Mouse (Mus musculus): ENCODE data around the gene Itpk1.
"Not testable (repeated sequence)": the region's sequence is repeated elsewhere in the genome, so short reads cannot be mapped to it uniquely, and the experiment has no call there.

Itpk1 gene

GRCm38 (mm10) chr12:102653003-102653402 lies 51.7 kb downstream of the Itpk1 start:
- no peak for DNase-seq

GRCm38 (mm10) chr12:102652420-102652819 lies 52.3 kb downstream of the Itpk1 start:
- no peak for DNase-seq

- DNase-seq: no peak
Observed at GRCm38 (mm10) chr12:102651871-102652270, 52.9 kb downstream of the Itpk1 start.

GRCm38 (mm10) chr12:102651401-102651800 lies 53.3 kb downstream of the Itpk1 start:
- no peak for DNase-seq

GRCm38 (mm10) chr12:102650649-102651048 lies 54.1 kb downstream of the Itpk1 start:
- no peak for DNase-seq

GRCm38 (mm10) chr12:102647839-102648564 lies 56.7 kb downstream of the Itpk1 start:
- DNase-seq: no peak

GRCm38 (mm10) chr12:102646586-102647260 lies 58.0 kb downstream of the Itpk1 start:
- no peak for DNase-seq

GRCm38 (mm10) chr12:102645911-102646585 lies 58.7 kb downstream of the Itpk1 start:
- DNase-seq: no peak

GRCm38 (mm10) chr12:102643316-102643715 lies 61.4 kb downstream of the Itpk1 start:
- DNase-seq: peak; percentile 53

- peak; percentile 56 for DNase-seq
Observed at GRCm38 (mm10) chr12:102640436-102641163, 64.1 kb downstream of the Itpk1 start.

GRCm38 (mm10) chr12:102638878-102639277 lies 65.9 kb downstream of the Itpk1 start:
- no peak for DNase-seq

- DNase-seq: no peak
Observed at GRCm38 (mm10) chr12:102637235-102637634, 67.5 kb downstream of the Itpk1 start.

GRCm38 (mm10) chr12:102634436-102635050 lies 70.2 kb downstream of the Itpk1 start:
- no peak for DNase-seq

- peak; percentile 24 for DNase-seq
Observed at GRCm38 (mm10) chr12:102633083-102633501, 71.6 kb downstream of the Itpk1 start.

- DNase-seq: peak; percentile 51
Observed at GRCm38 (mm10) chr12:102631690-102632089, 73.0 kb downstream of the Itpk1 start.

GRCm38 (mm10) chr12:102630471-102630870 lies 74.3 kb downstream of the Itpk1 start:
- DNase-seq: not testable (repeated sequence)

- no peak for DNase-seq
Observed at GRCm38 (mm10) chr12:102628221-102628620, 76.5 kb downstream of the Itpk1 start.

GRCm38 (mm10) chr12:102627545-102627944 lies 77.2 kb downstream of the Itpk1 start:
- no peak for DNase-seq

- DNase-seq: no peak
Observed at GRCm38 (mm10) chr12:102626841-102627240, 77.9 kb downstream of the Itpk1 start.

- no peak for DNase-seq
Observed at GRCm38 (mm10) chr12:102625717-102626116, 79.0 kb downstream of the Itpk1 start.

- DNase-seq: no peak
Observed at GRCm38 (mm10) chr12:102625118-102625517, 79.6 kb downstream of the Itpk1 start.

GRCm38 (mm10) chr12:102623827-102624226 lies 80.9 kb downstream of the Itpk1 start:
- no peak for DNase-seq

Measured in right cerebral cortex, postnatal 4 days (tissue).